Mouse (Mus musculus): ENCODE measurements around the gene Ciapin1.

GRCm38 (mm10) chr8:94817933-94818332 lies 20.2 kb downstream of the Ciapin1 start:
- TF ChIP-seq TAL1 (IDR thresholded peaks at IDR 0.05; ENCODE audit: low read length) (no peak), GATA1 (IDR thresholded peaks at IDR 0.05; ENCODE audit: low read length) (no peak)

Data from erythroblast, embryonic 14.5 days (primary cell).